Mouse (Mus musculus) limb, embryonic 11.5 days (tissue): ENCODE data around the gene Pip5k1c. TPM values are rescaled to one million over a fixed set of nuclear protein-coding genes. Genes with fewer than 3 reads are reported as not detected.
A peak's percentile ranks its signal among the peaks of the same experiment; 100 is the strongest.

ENCODE experiments used
- ATAC-seq: fragments of 200-750 bp; cut with Nextera tagmentation; 2 replicates; pipeline ENCODE4 v1.8.0; 2017; ENCODE audit warnings: low read depth; ENCODE audit not compliant: insufficient number of reproducible peaks, low FRiP score, low TSS enrichment
- DNase-seq: peaks from one replicate; pipeline ENCODE4 v3.0.0-alpha.2; 2015; ENCODE audit warnings: low spot score
- H3K27ac ChIP-seq: fragments of 300-500 bp; sonication (generic); replicated peaks from 2 replicates; pipeline ENCODE4 v1.5.1; 2014; ENCODE audit warnings: low read depth, mild to moderate bottlenecking, low read length
- H3K27me3 ChIP-seq: fragments of 300-500 bp; sonication (generic); 2 replicates; pipeline ENCODE4 v1.6.1; 2014; ENCODE audit warnings: mild to moderate bottlenecking, low read length, mixed read lengths; ENCODE audit not compliant: control insufficient read depth, insufficient read depth
- H3K36me3 ChIP-seq: fragments of 300-500 bp; sonication (generic); 2 replicates; pipeline ENCODE4 v1.6.1; 2014; ENCODE audit warnings: mild to moderate bottlenecking, low read length, moderate library complexity, mixed read lengths; ENCODE audit not compliant: control insufficient read depth, insufficient read depth
- H3K4me1 ChIP-seq: fragments of 300-500 bp; sonication (generic); 2 replicates; pipeline ENCODE4 v1.6.1; 2014; ENCODE audit warnings: low read length, mixed read lengths; ENCODE audit not compliant: control insufficient read depth, insufficient read depth
- H3K4me2 ChIP-seq: fragments of 300-500 bp; sonication (generic); 2 replicates; pipeline ENCODE4 v1.6.1; 2014; ENCODE audit warnings: low read depth, mild to moderate bottlenecking, moderate library complexity; ENCODE audit not compliant: severe bottlenecking
- H3K4me3 ChIP-seq: fragments of 300-500 bp; sonication (generic); 2 replicates; pipeline ENCODE4 v1.5.1; 2014; ENCODE audit warnings: low read depth, low read length
- H3K9ac ChIP-seq: fragments of 300-500 bp; sonication (generic); 2 replicates; pipeline ENCODE4 v1.6.1; 2014; ENCODE audit warnings: mild to moderate bottlenecking, low read length
- H3K9me3 ChIP-seq: fragments of 300-500 bp; sonication (generic); 2 replicates; pipeline ENCODE4 v1.6.1; 2016; ENCODE audit warnings: low read length; ENCODE audit not compliant: control insufficient read depth
- WGBS: fragments of 180-500 bp; shearing (Covaris S2); extraction: QIAGEN DNeasy Blood & Tissue Kit; methylation state at CpG from one replicate; pipeline ENCODE4 v1.1.7; 2014; 5-methylcytosine and 5-hydroxymethylcytosine counted together
- polyA plus RNA-seq: library from polyadenylated mRNA; unstranded; fragments of >200 nt; fragmentation: Nextera tagmentation; extraction: Ambion mirVana; gene quantifications from 2 replicates; pipeline ENCODE4 v1.2.1, GENCODE M21; 2014

Pip5k1c gene
- polyA plus RNA-seq, 1 experiment from 2014 or later = 49.0 TPM

DNA sequence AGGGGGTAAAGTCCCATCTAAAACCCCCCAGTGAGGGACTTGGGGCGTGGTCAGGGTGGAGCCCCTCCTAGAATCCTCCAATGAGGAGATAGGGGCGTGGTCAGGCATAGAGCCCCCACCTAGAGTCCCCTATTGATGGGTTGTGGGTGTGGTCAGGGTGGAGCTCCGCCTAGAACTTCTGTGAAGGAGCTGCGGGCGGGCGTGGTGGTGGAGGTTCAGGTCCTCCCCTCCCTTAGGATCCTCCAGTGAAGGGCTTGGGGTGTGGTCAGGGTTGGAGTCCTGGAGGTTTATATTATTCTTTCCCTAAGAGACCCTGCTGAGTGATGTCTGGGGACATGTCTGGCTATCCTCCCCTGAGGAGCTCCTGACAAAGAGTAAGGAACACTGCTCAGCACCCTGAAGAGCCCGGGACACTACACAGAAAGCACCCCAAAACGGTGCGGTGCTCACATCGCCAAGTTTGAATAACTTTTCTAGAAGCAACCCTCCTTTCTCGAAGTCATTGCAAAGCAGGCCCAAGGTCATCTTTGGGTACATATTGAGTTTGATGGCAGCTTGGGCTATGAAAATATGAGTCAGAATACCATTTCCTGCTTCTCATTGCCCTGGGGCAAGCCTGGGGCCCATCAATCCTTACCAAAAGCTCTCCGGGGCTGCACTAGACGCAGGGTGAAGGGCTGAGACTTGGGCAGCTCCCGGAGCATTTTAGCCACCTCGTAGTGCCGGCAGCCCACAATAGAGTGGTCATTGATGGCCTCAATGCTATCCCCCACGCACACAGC is 48.0 kb downstream of the Pip5k1c start:
- H3K4me2 ChIP-seq = no peak overlapping the region
- no peaks in the 10 kb centered on the region for H3K9me3 ChIP-seq
- ATAC-seq (no peak), DNase-seq (no peak)
- H3K4me1 ChIP-seq = peaks cover 9% of the 10 kb centered on the region
- no peaks in the 10 kb centered on the region for H3K36me3 ChIP-seq
- H3K9ac ChIP-seq = no peak overlapping the region
- 43% methylated on average over 17 of the region's 17 CpGs for WGBS
- H3K4me3 ChIP-seq = no peak overlapping the region
- H3K27ac ChIP-seq = no peak overlapping the region
- H3K27me3 ChIP-seq = peaks cover 44% of the 10 kb centered on the region

DNA sequence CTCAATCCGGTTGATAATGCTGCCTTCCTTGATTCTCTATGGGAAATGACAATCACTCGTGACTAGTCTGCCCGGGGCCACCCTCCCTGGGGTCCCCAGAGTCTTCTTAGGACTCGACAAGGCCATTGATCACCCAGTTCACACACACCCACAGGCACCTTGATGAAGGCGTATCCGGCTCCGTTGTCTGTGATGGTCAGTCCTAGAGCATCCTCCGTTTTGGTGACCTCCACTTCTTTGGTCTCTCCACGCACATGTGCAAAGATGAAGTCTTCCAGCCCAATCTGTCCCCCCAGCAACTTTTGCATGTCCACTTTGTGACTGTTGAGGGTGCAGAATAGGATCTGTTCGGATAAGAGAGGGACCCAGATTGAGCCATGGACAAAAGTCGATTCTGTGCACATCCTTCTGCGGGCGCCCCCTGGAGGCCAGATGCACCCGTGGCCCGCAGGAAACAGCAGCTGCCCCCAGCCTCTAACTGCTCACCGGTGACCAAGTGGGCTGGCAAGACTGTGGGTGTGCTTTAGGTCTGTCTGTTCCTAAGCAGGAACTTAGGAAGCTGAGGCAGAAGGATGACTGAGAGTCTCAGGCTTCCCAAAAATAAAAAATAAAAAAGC is 48.7 kb downstream of the Pip5k1c start:
- H3K4me3 ChIP-seq = no peak overlapping the region
- DNase-seq = peak; percentile 84
- no peaks in the 10 kb centered on the region; the same call in 1 of the 2 replicates for H3K36me3 ChIP-seq
- peaks cover 44% of the 10 kb centered on the region for H3K27me3 ChIP-seq
- H3K4me2 ChIP-seq = no peak overlapping the region
- H3K27ac ChIP-seq = no peak overlapping the region
- no peak for ATAC-seq
- no peak overlapping the region for H3K9ac ChIP-seq
- H3K4me1 ChIP-seq = peaks cover 7% of the 10 kb centered on the region; the same call in 1 of the 2 replicates
- 31% methylated on average over 16 of the region's 16 CpGs for WGBS
- H3K9me3 ChIP-seq = no peaks in the 10 kb centered on the region

DNA sequence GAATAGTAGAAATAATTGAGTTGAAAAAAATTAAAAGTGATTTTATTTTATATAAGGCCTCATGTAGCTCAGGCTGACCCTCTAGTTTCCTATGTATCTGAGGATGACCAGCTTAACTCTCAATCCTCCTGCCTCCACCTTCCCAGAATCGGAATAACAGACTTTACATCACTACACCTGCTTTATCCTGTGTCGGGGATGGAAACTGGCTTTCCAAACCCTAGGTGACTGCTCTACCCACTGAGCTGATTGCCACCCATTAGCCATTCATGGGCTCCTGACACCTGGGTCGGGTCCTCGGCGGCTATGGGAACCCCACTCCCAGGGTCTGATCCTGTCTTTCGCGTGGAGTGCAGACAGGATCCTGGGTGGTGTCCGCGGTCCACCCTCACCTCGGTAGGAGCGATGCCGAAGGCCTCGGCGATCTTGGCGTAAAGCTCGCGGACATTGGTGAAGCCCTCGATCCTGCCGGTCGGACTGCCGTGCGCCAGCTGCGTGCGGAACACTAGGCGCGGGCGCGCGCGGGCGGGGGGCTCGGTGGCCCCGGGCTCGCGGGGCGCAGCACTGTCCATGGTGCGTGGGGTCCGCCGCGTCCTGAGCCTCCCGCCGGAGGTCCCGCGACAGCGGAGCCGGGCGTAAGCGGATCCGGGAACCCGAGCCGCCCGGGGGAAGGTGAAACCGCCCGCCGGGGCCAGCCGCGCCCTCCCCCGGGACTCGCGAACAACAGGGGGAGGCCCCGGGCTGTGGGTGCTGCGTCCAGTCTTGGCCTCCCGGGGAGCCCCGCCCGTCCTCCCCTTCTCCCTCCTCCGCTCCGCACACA is 50.1 kb downstream of the Pip5k1c start, which contains the start of gene Gipc3:
Gene Gipc3, minus strand, starts transcription at position 581 of the 820 bp plus-strand sequence.
- H3K4me2 ChIP-seq = peak within 1 kb of the TSS; percentile 68
- no peaks in the 10 kb centered on the region; the same call in 1 of the 2 replicates for H3K36me3 ChIP-seq
- DNase-seq = no peak
- peak within 1 kb of the TSS; percentile 33 for H3K4me3 ChIP-seq
- H3K9ac ChIP-seq = peak within 1 kb of the TSS; percentile 37
- no peak for ATAC-seq
- H3K9me3 ChIP-seq = no peaks in the 10 kb centered on the region
- H3K4me1 ChIP-seq = peaks cover 13% of the 10 kb centered on the region; the same call in 1 of the 2 replicates
- peaks cover 42% of the 10 kb centered on the region for H3K27me3 ChIP-seq
- WGBS = 7% methylated on average over 56 of the region's 67 CpGs
- H3K27ac ChIP-seq = no peak within 1 kb of the TSS

DNA sequence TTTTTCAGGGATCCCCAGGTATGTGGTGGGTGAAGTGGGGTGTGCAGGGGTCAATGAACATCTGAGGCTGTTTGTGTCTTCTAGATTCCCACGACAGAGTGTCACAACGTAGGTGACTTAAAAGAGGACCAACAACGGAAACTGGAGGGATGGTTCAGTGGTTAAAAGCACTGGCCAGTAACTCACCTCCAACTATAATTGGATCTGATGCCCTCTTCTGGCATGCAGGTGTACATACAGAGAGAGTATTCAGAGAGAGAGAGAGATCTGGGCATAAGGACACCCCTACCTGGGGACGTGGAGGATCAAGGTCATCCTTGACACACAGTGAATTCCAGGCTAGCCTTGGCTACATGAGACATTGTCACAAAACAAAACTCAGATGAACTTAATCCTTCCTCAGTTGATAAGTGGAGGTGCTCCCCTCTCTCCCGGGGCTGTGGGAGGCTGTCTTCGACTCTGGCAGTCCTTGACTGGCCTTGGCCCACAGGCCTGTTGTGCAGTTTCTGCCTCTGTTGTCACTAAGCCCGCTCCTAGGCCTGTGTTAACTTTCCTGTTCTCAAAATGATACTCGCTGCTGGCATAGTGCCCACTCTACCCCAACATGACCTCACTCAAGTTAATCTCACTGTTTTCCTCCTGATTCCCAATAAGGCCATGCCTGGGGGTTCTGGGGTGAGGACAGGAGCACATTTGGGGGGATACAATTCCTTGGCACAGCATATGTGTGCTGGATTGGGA is 51.8 kb downstream of the Pip5k1c start:
- Histone ChIP-seq H3K9me3 (no peaks in the 10 kb centered on the region), H3K27ac (no peak overlapping the region), H3K4me3 (no peak overlapping the region), H3K9ac (no peak overlapping the region), H3K4me1 (peaks cover 22% of the 10 kb centered on the region), H3K36me3 (peaks cover 2% of the 10 kb centered on the region; the same call in 1 of the 2 replicates), H3K4me2 (no peak overlapping the region), H3K27me3 (peaks cover 34% of the 10 kb centered on the region)
- no peak for DNase-seq
- WGBS = 60% methylated on average over 8 of the region's 8 CpGs
- ATAC-seq = no peak

DNA sequence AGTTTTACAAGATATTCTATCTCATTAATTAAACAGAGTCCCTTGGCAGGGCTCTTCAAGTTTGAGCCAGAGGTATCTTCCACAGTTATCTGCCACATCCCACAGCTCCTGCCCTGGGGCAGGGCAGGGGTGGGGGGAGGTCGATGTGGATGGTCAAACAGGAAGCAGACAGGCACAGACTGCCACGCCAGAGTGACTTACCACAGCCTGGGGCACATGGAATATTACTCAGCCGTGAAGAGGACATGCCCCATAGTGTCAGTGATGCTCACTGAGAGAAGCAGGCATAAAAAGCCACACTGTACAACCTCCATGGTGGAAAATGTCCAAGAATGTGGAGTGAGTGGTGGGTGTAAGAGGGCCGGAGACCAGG is 52.4 kb downstream of the Pip5k1c start:
- Histone ChIP-seq H3K27me3 (peaks cover 34% of the 10 kb centered on the region), H3K36me3 (peaks cover 2% of the 10 kb centered on the region; the same call in 1 of the 2 replicates), H3K9ac (no peak overlapping the region), H3K27ac (no peak overlapping the region), H3K4me3 (no peak overlapping the region), H3K4me2 (no peak overlapping the region), H3K4me1 (peaks cover 24% of the 10 kb centered on the region), H3K9me3 (no peaks in the 10 kb centered on the region)
- no peak for DNase-seq
- ATAC-seq = no peak
- WGBS = 87% methylated on average over 4 of the region's 4 CpGs

DNA sequence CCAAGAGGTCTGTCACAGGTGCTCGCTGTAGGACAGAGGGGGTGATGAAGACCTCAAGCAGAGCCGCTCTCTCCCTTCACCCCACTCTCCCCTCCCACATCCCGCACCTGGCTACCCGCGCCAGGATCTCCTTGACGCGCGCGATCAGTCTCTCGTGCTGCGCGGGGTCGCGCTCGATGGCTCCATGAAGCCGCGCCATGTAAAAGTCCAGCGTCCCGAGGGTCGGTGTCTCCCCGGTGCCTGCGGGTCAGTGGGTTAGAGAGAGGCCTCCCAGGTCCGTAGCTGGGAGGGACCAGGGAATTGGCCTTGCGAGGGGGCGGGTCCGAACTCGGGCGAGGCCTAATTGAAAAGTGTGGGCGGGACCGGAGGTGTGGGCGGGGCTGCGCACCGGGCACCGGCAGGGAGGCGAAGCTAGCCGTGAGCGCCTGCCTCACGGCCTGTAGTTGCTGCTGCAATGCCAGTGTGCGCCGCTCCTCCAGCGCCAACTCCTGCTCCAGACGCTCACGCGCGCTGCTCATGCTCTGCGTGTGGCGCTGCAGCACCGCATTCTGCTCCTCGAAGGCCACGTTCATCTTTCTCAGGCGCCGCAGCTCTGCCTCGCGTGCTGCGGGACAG is 53.8 kb downstream of the Pip5k1c start:
- peaks cover 24% of the 10 kb centered on the region for H3K4me1 ChIP-seq
- H3K9me3 ChIP-seq = no peaks in the 10 kb centered on the region
- DNase-seq (peak; percentile 82), ATAC-seq (no peak)
- H3K4me3 ChIP-seq = peak overlapping the region; percentile 30
- H3K27ac ChIP-seq = no peak overlapping the region; the same call in 1 of the 2 replicates
- H3K27me3 ChIP-seq = peaks cover 29% of the 10 kb centered on the region
- peak overlapping the region; percentile 51 for H3K4me2 ChIP-seq
- 5% methylated on average over 50 of the region's 55 CpGs for WGBS
- H3K36me3 ChIP-seq = peaks cover 2% of the 10 kb centered on the region; the same call in 1 of the 2 replicates
- peak overlapping the region; percentile 43 for H3K9ac ChIP-seq

DNA sequence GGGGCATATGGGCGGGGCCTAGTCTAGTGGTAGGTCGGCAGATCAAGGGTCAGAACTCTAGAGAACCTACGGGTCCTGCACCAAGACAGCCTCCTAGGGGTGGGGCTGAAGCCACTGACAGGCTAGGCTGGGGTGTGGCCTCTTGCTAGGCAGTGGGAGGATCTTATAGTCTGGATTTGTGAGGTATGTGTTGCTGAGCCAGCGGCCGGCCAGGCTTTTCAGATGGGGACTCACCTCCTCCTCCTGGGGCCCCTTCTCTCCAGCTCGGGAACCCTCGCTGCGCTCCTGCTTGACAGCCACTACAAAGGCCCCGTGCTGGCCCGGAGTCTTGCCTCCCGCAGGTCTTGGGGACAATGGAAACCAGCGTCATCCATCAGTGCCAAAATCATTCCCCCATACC is 56.4 kb downstream of the Pip5k1c start:
- H3K36me3 ChIP-seq = peaks cover 2% of the 10 kb centered on the region; the same call in 1 of the 2 replicates
- peaks cover 6% of the 10 kb centered on the region; the same call in 1 of the 2 replicates for H3K27me3 ChIP-seq
- H3K9me3 ChIP-seq = no peaks in the 10 kb centered on the region
- H3K4me1 ChIP-seq = peaks cover 20% of the 10 kb centered on the region
- no peak for DNase-seq
- WGBS = 8% methylated on average over 12 of the region's 12 CpGs
- H3K4me2 ChIP-seq = peak overlapping the region; percentile 89
- H3K9ac ChIP-seq = peak overlapping the region; percentile 92; the same call in 1 of the 2 replicates
- no peak overlapping the region for H3K27ac ChIP-seq
- H3K4me3 ChIP-seq = peak overlapping the region; percentile 98
- no peak for ATAC-seq
